In the genomic region with DNA sequence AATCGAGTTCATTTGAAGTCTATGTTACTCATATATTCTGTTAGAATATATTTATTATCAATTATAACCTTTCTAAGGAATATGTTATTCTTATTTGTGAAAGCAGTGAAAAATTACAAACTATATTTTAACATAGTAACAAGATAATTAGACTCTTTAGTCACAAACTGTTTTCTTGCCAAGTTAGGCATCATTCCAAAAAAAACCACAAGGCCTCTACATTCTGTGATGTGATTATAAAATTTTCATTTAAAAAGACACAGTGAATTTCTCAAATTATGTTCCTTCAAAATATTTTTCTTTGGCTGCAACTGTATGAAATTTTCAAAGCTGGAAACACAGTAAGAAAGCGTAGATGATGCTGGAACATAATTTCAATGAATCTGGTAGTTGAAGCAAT, we compare ENCODE assay signal across 24 mouse cellular contexts.
"Had no signal": no experiment of that assay in that cellular context is flagged by ENCODE, and none has a peak within 500 bp of the region (broad histone marks: within the 10 kb centered on the region; RNA-seq: fewer than 3 reads in every experiment).

No protein-coding gene starts in this region.

- ATAC-seq: liver, embryonic 12.5 days; midbrain, embryonic 13.5 days; midbrain, embryonic 16.5 days had no signal

- H3K27ac ChIP-seq: kidney, embryonic 15.5 days; limb, embryonic 10.5 days; limb, embryonic 13.5 days; liver, embryonic 12.5 days; liver, embryonic 15.5 days; lung, embryonic 15.5 days; midbrain, embryonic 10.5 days; midbrain, embryonic 13.5 days; neural tube, embryonic 13.5 days; stomach, embryonic 15.5 days had no signal

- H3K36me3 ChIP-seq: kidney, embryonic 15.5 days; limb, embryonic 10.5 days; limb, embryonic 13.5 days; liver, embryonic 12.5 days; liver, embryonic 15.5 days; lung, embryonic 15.5 days; midbrain, embryonic 10.5 days; midbrain, embryonic 13.5 days; neural tube, embryonic 13.5 days; stomach, embryonic 15.5 days had no signal

- H3K9me3 ChIP-seq: kidney, embryonic 15.5 days; limb, embryonic 10.5 days; limb, embryonic 13.5 days; liver, embryonic 12.5 days; liver, embryonic 15.5 days; lung, embryonic 15.5 days; megakaryocyte, embryonic 14.5 days; midbrain, embryonic 10.5 days; midbrain, embryonic 13.5 days; neural tube, embryonic 13.5 days; stomach, embryonic 15.5 days had no signal

- H3K4me3 ChIP-seq: kidney, embryonic 15.5 days; limb, embryonic 10.5 days; limb, embryonic 13.5 days; liver, embryonic 12.5 days; liver, embryonic 15.5 days; lung, embryonic 15.5 days; megakaryocyte, embryonic 14.5 days; midbrain, embryonic 10.5 days; midbrain, embryonic 13.5 days; myocyte; neural tube, embryonic 13.5 days; stomach, embryonic 15.5 days had no signal

- DNase-seq: kidney, postnatal 10 days; kidney, postnatal 36 days; liver; lung, adult 18-20 months; lung, postnatal 10 days; lung, postnatal 36 days; retina, postnatal 1 day; right cerebral cortex, postnatal 25 days; spleen, adult 18-20 months; thymus, adult 18-20 months; thymus, postnatal 36 days had no signal

- H3K27me3 ChIP-seq: kidney, embryonic 15.5 days; limb, embryonic 13.5 days; liver, embryonic 12.5 days; liver, embryonic 15.5 days; lung, embryonic 15.5 days; megakaryocyte, embryonic 14.5 days; midbrain, embryonic 13.5 days; neural tube, embryonic 13.5 days; stomach, embryonic 15.5 days had no signal

- H3K9ac ChIP-seq: kidney, embryonic 15.5 days; limb, embryonic 13.5 days; liver, embryonic 12.5 days; liver, embryonic 15.5 days; lung, embryonic 15.5 days; midbrain, embryonic 13.5 days; neural tube, embryonic 13.5 days; stomach, embryonic 15.5 days had no signal

- H3K4me2 ChIP-seq: kidney, embryonic 15.5 days; limb, embryonic 13.5 days; liver, embryonic 12.5 days; liver, embryonic 15.5 days; lung, embryonic 15.5 days; midbrain, embryonic 13.5 days; neural tube, embryonic 13.5 days; stomach, embryonic 15.5 days had no signal

- H3K4me1 ChIP-seq: kidney, embryonic 15.5 days; limb, embryonic 10.5 days; limb, embryonic 13.5 days; liver, embryonic 12.5 days; liver, embryonic 15.5 days; lung, embryonic 15.5 days; megakaryocyte, embryonic 14.5 days; midbrain, embryonic 10.5 days; midbrain, embryonic 13.5 days; neural tube, embryonic 13.5 days; stomach, embryonic 15.5 days had no signal
